ENCODE assay signal across 26 mouse cellular contexts in genomic region chr13:81840646-81841045, GRCm38 (mm10). TPM values are rescaled to one million over a fixed set of nuclear protein-coding genes. Genes with fewer than 3 reads are reported as not detected.
DNase-seq lines count a peak whose midpoint lies in the region; ATAC-seq and TF ChIP-seq lines count a peak whose summit lies in the region.
"Had no signal": no experiment of that assay in that cellular context is flagged by ENCODE, and none has a peak within 500 bp of the region (broad histone marks: within the 10 kb centered on the region; RNA-seq: fewer than 3 reads in every experiment).

No protein-coding gene starts in this region.

- in situ Hi-C loops in CH12.LX (cut with MboI; ENCODE audit: low pct_ligation_motif_present, low pct_unique_long_range_greater_than_20kb, low sequenced_read_pairs), result no loop called here

- H3K36me3 ChIP-seq in kidney, embryonic 16.5 days (ENCODE audit: insufficient read depth, low read length), result no peaks in the 10 kb centered on the region
- no peaks in the 10 kb centered on the region for H3K36me3 ChIP-seq in CH12.LX (replicated peaks in 1 of 2; ENCODE audit: control insufficient read depth in 1 of 2, insufficient read depth in 1 of 2, low read length in 1 of 2)
- H3K36me3 ChIP-seq: embryonic facial prominence, embryonic 13.5 days; embryonic facial prominence, embryonic 15.5 days; forebrain, embryonic 10.5 days; forebrain, embryonic 15.5 days had no signal

- H3K79me2 ChIP-seq in CH12.LX (replicated peaks; ENCODE audit: control insufficient read depth, extremely low read depth, insufficient read depth, poor library complexity, severe bottlenecking), result no peaks in the 10 kb centered on the region

- no peak for DNase-seq in frontal cortex, postnatal 36 days (ENCODE audit: low spot score in 2 of 2)
- DNase-seq in kidney, postnatal 14 days, result no peak
- DNase-seq in A20 (ENCODE audit: low read depth, low spot score) (peak; percentile 60), CH12.LX (ENCODE audit: extremely low read depth) (peak; percentile 23)
- DNase-seq in layer of hippocampus, adult 8-10 months (ENCODE audit: low spot score in 2 of 2), result no peak
- DNase-seq in lung, postnatal 14 days, result no peak
- DNase-seq: adrenal gland, adult 2 months; adrenal gland, postnatal 10 days; adrenal gland, postnatal 25 days; B cell, adult 2 months; cerebellum, adult 11 months; cerebellum, adult 18-20 months; cerebellum, adult 8-10 months; cerebellum, adult 9-11 months; cerebellum, postnatal 14 days; cerebellum, postnatal 36 days; embryo, embryonic 11 days had no signal

- no peaks in the 10 kb centered on the region for H3K27me3 ChIP-seq in kidney, embryonic 16.5 days (ENCODE audit: insufficient read depth, low read length)
- H3K27me3 ChIP-seq in CH12.LX (replicated peaks), result no peaks in the 10 kb centered on the region
- H3K27me3 ChIP-seq: embryonic facial prominence, embryonic 13.5 days; embryonic facial prominence, embryonic 15.5 days; forebrain, embryonic 13.5 days; forebrain, embryonic 15.5 days had no signal

- dilution Hi-C loops in CH12.LX (cut with MboI; ENCODE audit: extremely low pct_ligation_motif_present, extremely low pct_unique_long_range_greater_than_20kb, low sequenced_read_pairs), result no loop called here

- H3K9ac ChIP-seq in kidney, embryonic 16.5 days (replicated peaks; ENCODE audit: low read length), result no peak overlapping the region
- no peak overlapping the region for H3K9ac ChIP-seq in CH12.LX (ENCODE audit: insufficient read depth, low read depth)
- H3K9ac ChIP-seq: embryonic facial prominence, embryonic 13.5 days; embryonic facial prominence, embryonic 15.5 days; forebrain, embryonic 13.5 days; forebrain, embryonic 15.5 days had no signal

- no peak for TF ChIP-seq RAD21 in CH12.LX (IDR thresholded peaks at IDR 0.05; ENCODE audit: low read depth, low read length)

- no peak for TF ChIP-seq CTCF in CH12.LX (conservative IDR thresholded peaks at IDR 0.05 in 1 of 2, IDR thresholded peaks at IDR 0.05 in 1 of 2; ENCODE audit: low read depth in 2 of 2, low read length in 2 of 2)

- H3K4me1 ChIP-seq in kidney, embryonic 16.5 days (ENCODE audit: insufficient read depth, low read length), result no peaks in the 10 kb centered on the region; the same call in 1 of the 2 replicates
- H3K4me1 ChIP-seq in CH12.LX (ENCODE audit: control insufficient read depth in 1 of 2, insufficient read depth in 2 of 2), result peaks cover 11 to 19% of the 10 kb centered on the region in 2 experiments; a peak in 3 of 4 replicates
- H3K4me1 ChIP-seq: embryonic facial prominence, embryonic 13.5 days; embryonic facial prominence, embryonic 15.5 days; forebrain, embryonic 13.5 days; forebrain, embryonic 15.5 days had no signal

- no peak overlapping the region for H3K4me2 ChIP-seq in kidney, embryonic 16.5 days (replicated peaks; ENCODE audit: low read depth, low read length)
- peak overlapping the region; percentile 16; the same call in 1 of the 2 replicates for H3K4me2 ChIP-seq in CH12.LX (ENCODE audit: insufficient read depth, low read depth, poor library complexity, severe bottlenecking)
- H3K4me2 ChIP-seq: embryonic facial prominence, embryonic 13.5 days; embryonic facial prominence, embryonic 15.5 days; forebrain, embryonic 13.5 days; forebrain, embryonic 15.5 days had no signal

- H3K27ac ChIP-seq in kidney, embryonic 16.5 days (ENCODE audit: low read length), result no peak overlapping the region
- no peak overlapping the region for H3K27ac ChIP-seq in CH12.LX (ENCODE audit: insufficient read depth, low read depth)
- H3K27ac ChIP-seq: embryonic facial prominence, embryonic 13.5 days; embryonic facial prominence, embryonic 15.5 days; forebrain, embryonic 10.5 days; forebrain, embryonic 13.5 days; forebrain, embryonic 15.5 days had no signal

- WGBS in kidney, embryonic 16.5 days, result 50% methylated on average over 5 of the region's 5 CpGs

- peak; percentile 47 for ATAC-seq in frontal cortex, adult (ENCODE audit: low TSS enrichment)
- peak; percentile 27; the same call in 1 of the 2 replicates for ATAC-seq in kidney, embryonic 16.5 days (ENCODE audit: low FRiP score, low TSS enrichment)
- ATAC-seq: CD4-positive, CD25-positive, alpha-beta regulatory T cell, adult 4 months; forebrain, embryonic 13.5 days; forebrain, embryonic 15.5 days had no signal

- H3K9me3 ChIP-seq in kidney, embryonic 16.5 days (ENCODE audit: low read length), result no peaks in the 10 kb centered on the region
- H3K9me3 ChIP-seq in CH12.LX (replicated peaks; ENCODE audit: low read length), result no peaks in the 10 kb centered on the region
- H3K9me3 ChIP-seq: embryonic facial prominence, embryonic 13.5 days; embryonic facial prominence, embryonic 15.5 days; forebrain, embryonic 10.5 days; forebrain, embryonic 13.5 days; forebrain, embryonic 15.5 days had no signal

- H3K4me3 ChIP-seq in kidney, embryonic 16.5 days (ENCODE audit: low read length), result no peak overlapping the region
- H3K4me3 ChIP-seq in CH12.LX (replicated peaks in 1 of 3; ENCODE audit: low read depth in 2 of 3, low read length in 2 of 3, poor library complexity in 1 of 3), result no peak overlapping the region
- H3K4me3 ChIP-seq: embryonic facial prominence, embryonic 13.5 days; embryonic facial prominence, embryonic 15.5 days; erythroblast, embryonic 14.5 days; forebrain, embryonic 10.5 days; forebrain, embryonic 13.5 days; forebrain, embryonic 15.5 days had no signal

- TF ChIP-seq POLR2A in CH12.LX (IDR thresholded peaks at IDR 0.05; ENCODE audit: low read depth, low read length), result no peak

- TF ChIP-seq EP300 in CH12.LX (IDR thresholded peaks at IDR 0.05; ENCODE audit: low read length), result no peak

TF ChIP-seq in CH12.LX, 34 proteins besides CTCF, POLR2A, EP300 and RAD21:
- TF ChIP-seq MAFK (IDR thresholded peaks at IDR 0.05; ENCODE audit: insufficient replicate concordance, low read length) (no peak), GABPA (IDR thresholded peaks at IDR 0.05; ENCODE audit: insufficient replicate concordance, low read depth, low read length) (no peak), MAX (IDR thresholded peaks at IDR 0.05; ENCODE audit: low read length) (no peak), PAX5 (IDR thresholded peaks at IDR 0.05; ENCODE audit: low read length) (no peak), MYC (IDR thresholded peaks at IDR 0.05; ENCODE audit: low read depth, low read length) (no peak), HCFC1 (IDR thresholded peaks at IDR 0.05; ENCODE audit: low read depth, low read length) (no peak), JUN (IDR thresholded peaks at IDR 0.05; ENCODE audit: insufficient read depth, low read depth, low read length) (no peak), TCF12 (IDR thresholded peaks at IDR 0.05; ENCODE audit: low read depth, low read length) (no peak), ZNF384 (IDR thresholded peaks at IDR 0.05; ENCODE audit: low read depth, low read length) (no peak), USF2 (conservative IDR thresholded peaks at IDR 0.05; ENCODE audit: low read depth, low read length) (no peak), ZC3H11A (IDR thresholded peaks at IDR 0.05; ENCODE audit: low read depth, low read length) (no peak), RCOR1 (conservative IDR thresholded peaks at IDR 0.05; ENCODE audit: low read depth, low read length) (no peak), ZKSCAN1 (IDR thresholded peaks at IDR 0.05; ENCODE audit: borderline replicate concordance, low read depth, low read length) (no peak), KAT2A (IDR thresholded peaks at IDR 0.05; ENCODE audit: insufficient replicate concordance, low read length) (no peak), MAZ (IDR thresholded peaks at IDR 0.05; ENCODE audit: low read depth, low read length) (no peak), MEF2A (IDR thresholded peaks at IDR 0.05; ENCODE audit: borderline replicate concordance, low read depth, low read length) (no peak), NRF1 (IDR thresholded peaks at IDR 0.05; ENCODE audit: low read depth, low read length) (no peak), BHLHE40 (IDR thresholded peaks at IDR 0.05; ENCODE audit: low read depth, low read length) (no peak)
TF ChIP-seq in CH12.LX: peak in this region for 0.

RNA-seq across cellular contexts. Expression of gene Cetn3, which starts 57.8 kb away (rescaled TPM):
- 194 and 196 TPM in 2 replicates for polyA plus RNA-seq in kidney, embryonic 16.5 days (2015; fragmentation: Nextera tagmentation; extraction: Ambion mirVana)
- total RNA-seq in CH12.LX (2012; rRNA removed) (55.6 and 70.0 TPM in 2 replicates), CH12.LX (2014; rRNA removed) (158 and 198 TPM in 2 replicates)
- polyA plus RNA-seq in CH12.LX (2012; ENCODE audit: insufficient read length, low read depth), result 211 and 239 TPM in 2 replicates
- total RNA-seq in layer of hippocampus, adult 8-10 months (2022), result 100 to 1,000 TPM; 107 to 117 (median 114) TPM

Comparison
In these comparisons a context has a peak if more than half of its experiments do, and no peak if none do; other contexts are left out.
1. DNase-seq: peak in A20 (single experiment) and CH12.LX (single experiment); none in frontal cortex, postnatal 36 days (0 of 2), kidney, postnatal 14 days (single experiment), layer of hippocampus, adult 8-10 months (0 of 2) and lung, postnatal 14 days (single experiment).